Comparison of ENCODE assay signal across 14 mouse cellular contexts in genomic region chr13:10044084-10044483, GRCm38 (mm10).
DNase-seq lines count a peak whose midpoint lies in the region; ATAC-seq and TF ChIP-seq lines count a peak whose summit lies in the region.
"Had no signal": no experiment of that assay in that cellular context is flagged by ENCODE, and none has a peak within 500 bp of the region (broad histone marks: within the 10 kb centered on the region; RNA-seq: fewer than 3 reads in every experiment).

No protein-coding gene starts in this region.

- no peak for ATAC-seq in heart, embryonic 15.5 days (replicated peaks; ENCODE audit: insufficient number of reproducible peaks, insufficient read depth, low FRiP score, low read depth)
- peak; percentile 72 for ATAC-seq in activated CD4-positive, CD25-positive, alpha-beta regulatory T cell, adult 4 months
- no peak for ATAC-seq in intestine, postnatal 0 days
- ATAC-seq: midbrain, embryonic 16.5 days had no signal

- peaks cover 10% of the 10 kb centered on the region for H3K4me1 ChIP-seq in heart, embryonic 15.5 days (replicated peaks)
- 0 out of 2 replicates have a peak, but pooled peaks cover 4% of the 10 kb centered on the region for H3K4me1 ChIP-seq in intestine, postnatal 0 days (replicated peaks; ENCODE audit: control insufficient read depth, insufficient read depth, low read length)
- H3K4me1 ChIP-seq: embryonic facial prominence, embryonic 15.5 days; forebrain, embryonic 12.5 days; neural tube, embryonic 12.5 days had no signal

- H3K9me3 ChIP-seq in heart, embryonic 15.5 days (replicated peaks), result no peaks in the 10 kb centered on the region
- no peaks in the 10 kb centered on the region for H3K9me3 ChIP-seq in intestine, postnatal 0 days (ENCODE audit: control insufficient read depth)
- H3K9me3 ChIP-seq: embryonic facial prominence, embryonic 15.5 days; forebrain, embryonic 12.5 days; lung, embryonic 15.5 days; neural tube, embryonic 12.5 days had no signal

- H3K36me3 ChIP-seq in heart, embryonic 15.5 days, result no peaks in the 10 kb centered on the region
- H3K36me3 ChIP-seq in intestine, postnatal 0 days (ENCODE audit: control insufficient read depth, insufficient read depth), result no peaks in the 10 kb centered on the region
- H3K36me3 ChIP-seq: embryonic facial prominence, embryonic 15.5 days; forebrain, embryonic 12.5 days; lung, embryonic 15.5 days; neural tube, embryonic 12.5 days had no signal

- DNase-seq in heart, postnatal 4 days, result no peak
- peak; percentile 49 for DNase-seq in kidney, adult 9 months
- DNase-seq in naive thymus-derived CD4-positive, alpha-beta T cell, adult 2 months (ENCODE audit: low read depth), result peak; percentile 44
- DNase-seq in embryo, embryonic 10.5 days (ENCODE audit: low spot score), result no peak
- DNase-seq: cerebellum, adult 2 months; right cerebral cortex, postnatal 25 days had no signal

- H3K27ac ChIP-seq in heart, embryonic 15.5 days, result peak overlapping the region; percentile 37; the same call in 1 of the 2 replicates
- H3K27ac ChIP-seq in intestine, postnatal 0 days (ENCODE audit: low read depth, low read length), result no peak overlapping the region
- H3K27ac ChIP-seq: embryonic facial prominence, embryonic 15.5 days; forebrain, embryonic 12.5 days; lung, embryonic 15.5 days; neural tube, embryonic 12.5 days had no signal

- H3K27me3 ChIP-seq in heart, embryonic 15.5 days, result no peaks in the 10 kb centered on the region
- H3K27me3 ChIP-seq in intestine, postnatal 0 days (replicated peaks; ENCODE audit: control insufficient read depth, insufficient read depth, low read length), result no peaks in the 10 kb centered on the region
- H3K27me3 ChIP-seq: embryonic facial prominence, embryonic 15.5 days; forebrain, embryonic 12.5 days; lung, embryonic 15.5 days; neural tube, embryonic 12.5 days had no signal

- no peak overlapping the region for H3K4me3 ChIP-seq in heart, embryonic 15.5 days
- no peak overlapping the region for H3K4me3 ChIP-seq in intestine, postnatal 0 days (ENCODE audit: low read depth, low read length)
- H3K4me3 ChIP-seq: embryonic facial prominence, embryonic 15.5 days; forebrain, embryonic 12.5 days; lung, embryonic 15.5 days; neural tube, embryonic 12.5 days had no signal

- H3K9ac ChIP-seq in heart, embryonic 15.5 days, result no peak overlapping the region
- no peak overlapping the region for H3K9ac ChIP-seq in intestine, postnatal 0 days (ENCODE audit: low read depth, low read length)
- H3K9ac ChIP-seq: embryonic facial prominence, embryonic 15.5 days; forebrain, embryonic 12.5 days; lung, embryonic 15.5 days; neural tube, embryonic 12.5 days had no signal

- H3K4me2 ChIP-seq in heart, embryonic 15.5 days, result no peak overlapping the region
- H3K4me2 ChIP-seq in intestine, postnatal 0 days (replicated peaks; ENCODE audit: low read depth), result no peak overlapping the region
- H3K4me2 ChIP-seq: embryonic facial prominence, embryonic 15.5 days; forebrain, embryonic 12.5 days; lung, embryonic 15.5 days; neural tube, embryonic 12.5 days had no signal

- WGBS in heart, embryonic 15.5 days, result 69% methylated on average over 4 of the region's 4 CpGs
- 64% methylated on average over 4 of the region's 4 CpGs for WGBS in intestine, postnatal 0 days

- TF ChIP-seq CTCF in intestine, postnatal 0 days (IDR thresholded peaks at IDR 0.05; ENCODE audit: low read depth), result no peak

Comparison
In these comparisons a context has a peak if more than half of its experiments do, and no peak if none do; other contexts are left out.
1. DNase-seq: peak in kidney, adult 9 months (single experiment) and naive thymus-derived CD4-positive, alpha-beta T cell, adult 2 months (single experiment); none in heart, postnatal 4 days (single experiment) and embryo, embryonic 10.5 days (single experiment).